ENCODE assay signal across 30 mouse cellular contexts in genomic region chr19:40220878-40221277, GRCm38 (mm10). TPM values are rescaled to one million over a fixed set of nuclear protein-coding genes. Genes with fewer than 3 reads are reported as not detected.
"Had no signal": no experiment of that assay in that cellular context is flagged by ENCODE, and none has a peak within 500 bp of the region (broad histone marks: within the 10 kb centered on the region; RNA-seq: fewer than 3 reads in every experiment).

No protein-coding gene starts in this region.

- H3K9ac ChIP-seq: heart, embryonic 13.5 days; heart, embryonic 15.5 days; hindbrain, embryonic 12.5 days; hindbrain, embryonic 14.5 days; intestine, embryonic 15.5 days; kidney, embryonic 15.5 days; limb, embryonic 12.5 days; liver, embryonic 14.5 days had no signal

- H3K4me1 ChIP-seq: heart, embryonic 13.5 days; heart, embryonic 15.5 days; hindbrain, embryonic 10.5 days; hindbrain, embryonic 12.5 days; intestine, embryonic 15.5 days; kidney, embryonic 15.5 days; limb, embryonic 10.5 days; limb, embryonic 12.5 days had no signal

- H3K4me3 ChIP-seq: gastrocnemius, adult 2 months; heart, adult 2 months; heart, embryonic 13.5 days; heart, embryonic 15.5 days; hindbrain, embryonic 10.5 days; hindbrain, embryonic 12.5 days; intestine, embryonic 15.5 days; kidney, embryonic 15.5 days; layer of hippocampus, adult 2 months; left cerebral cortex, adult 2 months; limb, embryonic 10.5 days; limb, embryonic 12.5 days had no signal

- H3K27me3 ChIP-seq: heart, embryonic 13.5 days; heart, embryonic 15.5 days; hindbrain, embryonic 12.5 days; intestine, embryonic 15.5 days; kidney, embryonic 15.5 days; limb, embryonic 12.5 days had no signal

- H3K9me3 ChIP-seq: heart, embryonic 13.5 days; heart, embryonic 15.5 days; hindbrain, embryonic 10.5 days; hindbrain, embryonic 12.5 days; intestine, embryonic 15.5 days; kidney, embryonic 15.5 days; limb, embryonic 10.5 days; limb, embryonic 12.5 days had no signal

- H3K27ac ChIP-seq: gastrocnemius, adult 2 months; heart, adult 2 months; heart, embryonic 13.5 days; heart, embryonic 15.5 days; hindbrain, embryonic 10.5 days; hindbrain, embryonic 12.5 days; hindbrain, embryonic 14.5 days; intestine, embryonic 15.5 days; kidney, embryonic 15.5 days; kidney, postnatal 0 days; layer of hippocampus, adult 2 months; left cerebral cortex, adult 2 months; limb, embryonic 10.5 days; limb, embryonic 12.5 days; liver, embryonic 14.5 days had no signal

- H3K4me2 ChIP-seq: heart, embryonic 11.5 days; heart, embryonic 13.5 days; heart, embryonic 15.5 days; hindbrain, embryonic 12.5 days; hindbrain, embryonic 14.5 days; intestine, embryonic 15.5 days; kidney, embryonic 15.5 days; limb, embryonic 12.5 days; liver, embryonic 11.5 days had no signal

- H3K36me3 ChIP-seq: hindbrain, embryonic 12.5 days; intestine, embryonic 15.5 days; kidney, embryonic 15.5 days; limb, embryonic 10.5 days; limb, embryonic 12.5 days had no signal

- ATAC-seq: hindbrain, embryonic 16.5 days; inflammation-experienced regulatory T-cells, adult 6 months; intestine, embryonic 15.5 days; intestine, postnatal 0 days had no signal

- DNase-seq: gastrocnemius, adult 2 months; gastrocnemius, postnatal 10 days; gastrocnemius, postnatal 25 days; heart, adult 2 months; heart, postnatal 4 days; kidney, adult 18-20 months; kidney, adult 9 months; kidney, postnatal 14 days; kidney, postnatal 4 days had no signal

RNA-seq across cellular contexts. Expression of gene Cyp2c70, which starts 33.7 kb away (rescaled TPM):
- polyA plus RNA-seq: frontal cortex, adult 2 months; heart, adult 2 months; heart, embryonic 11.5 days; heart, embryonic 13.5 days; heart, embryonic 15.5 days; heart, postnatal 0 days; hindbrain, embryonic 10.5 days; hindbrain, embryonic 12.5 days; hindbrain, embryonic 14.5 days; hindbrain, embryonic 16.5 days; inflammation-experienced regulatory T-cells, adult 6 months; kidney, postnatal 0 days; limb, embryonic 10.5 days; limb, embryonic 12.5 days; limb, embryonic 14.5 days had no signal
